Mouse (Mus musculus): Measurements from ENCODE around the gene Negr1. TPM values are rescaled to one million over a fixed set of nuclear protein-coding genes. Genes with fewer than 3 reads are reported as not detected.

Negr1 gene
- total RNA-seq, 2 experiments from 2014 or later = 0.61 to 1.4 TPM

GRCm38 (mm10) chr3:157108156-157108555, 546.6 kb downstream of the Negr1 start:
- DNase-seq = no peak

- DNase-seq = peak; percentile 23
These were observed 547.7 kb downstream of the Negr1 start for GRCm38 (mm10) chr3:157109308-157109707.

- DNase-seq = no peak
These were observed 553.6 kb downstream of the Negr1 start for GRCm38 (mm10) chr3:157115105-157115760.

GRCm38 (mm10) chr3:157116024-157116423, 554.4 kb downstream of the Negr1 start:
- DNase-seq = no peak

GRCm38 (mm10) chr3:157119916-157120315, 558.3 kb downstream of the Negr1 start:
- DNase-seq = no peak

- no peak for DNase-seq
These were observed 584.7 kb downstream of the Negr1 start for GRCm38 (mm10) chr3:157146124-157146855.

- DNase-seq = no peak
These were observed 593.3 kb downstream of the Negr1 start for GRCm38 (mm10) chr3:157154902-157155301.

- DNase-seq = no peak
These were observed 593.9 kb downstream of the Negr1 start for GRCm38 (mm10) chr3:157155513-157155912.

- DNase-seq = no peak
These were observed 603.4 kb downstream of the Negr1 start for GRCm38 (mm10) chr3:157164840-157165595.

- no peak for DNase-seq
These were observed 620.4 kb downstream of the Negr1 start for GRCm38 (mm10) chr3:157181975-157182374.

GRCm38 (mm10) chr3:157188939-157189725, 627.5 kb downstream of the Negr1 start:
- DNase-seq = no peak

GRCm38 (mm10) chr3:157189834-157190233, 628.2 kb downstream of the Negr1 start:
- no peak for DNase-seq

GRCm38 (mm10) chr3:157190551-157190950, 629.0 kb downstream of the Negr1 start:
- no peak for DNase-seq

- no peak for DNase-seq
These were observed 630.4 kb downstream of the Negr1 start for GRCm38 (mm10) chr3:157192021-157192420.

GRCm38 (mm10) chr3:157193141-157193540, 631.5 kb downstream of the Negr1 start:
- no peak for DNase-seq

- DNase-seq = no peak
These were observed 637.1 kb downstream of the Negr1 start for GRCm38 (mm10) chr3:157198659-157199058.

- DNase-seq = no peak
These were observed 640.1 kb downstream of the Negr1 start for GRCm38 (mm10) chr3:157201726-157202125.

GRCm38 (mm10) chr3:157203573-157203972, 642.0 kb downstream of the Negr1 start:
- no peak for DNase-seq

- no peak for DNase-seq
These were observed 645.2 kb downstream of the Negr1 start for GRCm38 (mm10) chr3:157206752-157207151.

- DNase-seq = no peak
These were observed 647.4 kb downstream of the Negr1 start for GRCm38 (mm10) chr3:157208966-157209365.

- DNase-seq = no peak
These were observed 647.8 kb downstream of the Negr1 start for GRCm38 (mm10) chr3:157209386-157209785.

- DNase-seq = no peak
These were observed 654.5 kb downstream of the Negr1 start for GRCm38 (mm10) chr3:157215937-157216719.

All from heart, postnatal 4 days (tissue).